Mouse (Mus musculus): Measurements from ENCODE around the gene S100a10.

S100a10 gene

DNA sequence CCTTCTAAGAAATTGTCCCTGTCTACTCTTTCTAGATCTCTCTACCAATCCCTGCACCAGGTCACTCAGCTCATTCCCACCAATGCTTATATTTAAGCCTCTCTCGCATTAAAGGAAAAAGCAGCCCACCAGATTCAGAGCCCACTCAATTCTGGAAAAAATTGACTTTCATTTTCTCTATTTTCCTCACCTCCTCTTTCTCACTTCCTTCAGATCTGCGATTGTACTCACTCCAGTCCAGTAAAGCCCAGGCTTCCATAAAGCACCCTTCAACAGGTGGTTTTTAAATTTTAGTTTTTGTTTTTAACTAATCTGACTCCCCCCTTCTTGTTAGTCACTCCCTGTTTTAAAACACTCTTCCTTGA is 25.1 kb downstream of the S100a10 start:
- no peak for DNase-seq (ENCODE audit: low spot score in 2 of 2)

DNA sequence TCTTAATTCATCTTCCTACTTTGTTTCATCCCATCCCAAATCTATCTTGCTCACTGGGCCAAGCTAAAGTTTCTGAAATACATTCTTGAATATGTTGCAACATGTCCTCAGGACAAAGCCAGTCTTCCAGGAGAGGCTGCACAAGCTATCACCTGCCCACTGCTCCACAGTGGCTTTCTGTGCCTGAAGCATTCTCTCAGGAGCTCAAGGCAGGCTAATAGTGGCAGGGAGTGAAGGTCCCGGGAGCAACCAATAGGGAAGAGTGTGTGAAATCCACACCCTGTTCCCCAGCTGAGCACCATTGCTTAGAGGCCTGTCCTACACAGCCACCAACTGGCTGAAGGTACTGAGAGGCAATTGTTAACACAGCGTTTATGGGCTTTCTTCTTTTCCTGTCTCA is 26.1 kb downstream of the S100a10 start:
- DNase-seq (ENCODE audit: low spot score in 2 of 2): no peak

DNA sequence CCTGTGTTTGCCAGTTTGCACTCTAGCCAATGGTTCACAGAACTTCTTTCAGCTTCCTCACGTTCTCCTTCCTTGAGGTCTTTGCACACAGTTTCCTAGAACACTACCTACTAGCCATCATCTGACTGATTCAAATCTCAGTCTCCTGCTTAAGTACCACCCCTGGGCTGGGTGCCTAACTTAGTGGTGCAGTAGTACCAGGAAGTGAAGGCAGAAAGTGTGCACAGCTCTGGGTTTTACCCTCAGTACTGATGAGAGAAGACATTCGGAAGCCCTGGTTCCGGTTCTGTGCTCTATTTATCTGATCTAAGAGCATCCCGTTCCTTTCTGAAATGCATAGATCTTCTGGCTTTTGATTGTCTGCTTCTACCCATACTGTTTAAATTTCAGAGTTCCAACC is 26.8 kb downstream of the S100a10 start:
- no peak for DNase-seq (ENCODE audit: low spot score in 2 of 2)

DNA sequence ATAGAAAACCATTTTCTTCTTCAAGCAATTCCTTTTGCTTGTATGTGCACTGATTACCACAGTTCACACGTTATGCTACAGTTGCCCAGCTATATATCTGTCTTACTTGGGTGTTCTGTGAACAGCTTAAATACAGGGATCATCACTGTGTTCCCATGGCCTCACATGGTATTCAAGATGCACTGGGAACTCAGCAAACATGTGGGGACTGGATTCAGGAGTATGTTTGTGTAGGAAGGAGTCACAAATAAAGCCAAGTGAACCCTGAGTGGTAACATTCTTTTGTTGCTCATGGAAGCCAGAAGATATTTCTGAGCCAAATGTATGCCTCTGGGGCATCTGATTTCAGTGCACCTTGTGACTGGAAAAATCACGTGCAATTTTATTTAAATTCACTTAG is 28.2 kb downstream of the S100a10 start:
- DNase-seq (ENCODE audit: low spot score in 2 of 2): no peak

DNA sequence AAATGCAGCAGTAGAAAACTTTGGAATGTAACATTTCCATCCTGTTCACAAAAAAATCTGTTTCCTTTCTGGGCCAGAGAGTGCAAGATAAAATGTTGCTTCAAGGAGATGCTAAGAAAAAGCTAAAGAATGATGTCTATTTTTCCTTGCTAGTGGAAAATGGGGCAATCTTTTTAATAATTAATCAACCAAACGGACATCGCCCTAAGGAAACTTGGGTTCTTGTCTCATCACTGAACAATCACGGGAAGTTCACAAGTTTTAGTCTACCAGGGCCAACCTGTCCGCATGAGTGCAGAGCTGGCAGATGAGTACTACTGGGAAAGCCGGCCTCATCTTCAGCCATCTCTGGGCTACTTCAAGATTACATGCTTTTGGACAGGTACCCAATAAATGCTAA is 34.7 kb downstream of the S100a10 start:
- no peak for DNase-seq (ENCODE audit: low spot score in 2 of 2)

DNA sequence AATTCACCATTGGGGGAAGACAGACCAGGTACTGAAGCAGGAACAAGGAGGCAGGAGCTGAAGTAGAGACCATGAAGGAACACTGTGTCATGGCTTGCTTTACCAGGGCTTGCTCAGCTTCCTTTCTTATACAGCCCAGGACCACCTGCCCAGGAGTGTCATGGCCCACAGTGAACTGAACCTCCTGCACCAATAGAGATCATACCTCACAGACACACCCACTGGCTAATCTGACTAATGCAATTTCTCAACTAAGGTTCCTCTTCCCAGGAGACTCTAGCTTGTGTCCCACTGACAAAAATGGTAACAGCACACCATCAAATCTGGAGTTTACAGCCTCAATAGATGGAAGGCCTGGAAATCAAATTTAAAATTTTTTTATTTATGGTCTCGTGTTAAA is 35.4 kb downstream of the S100a10 start:
- DNase-seq (ENCODE audit: low spot score in 2 of 2): no peak

DNA sequence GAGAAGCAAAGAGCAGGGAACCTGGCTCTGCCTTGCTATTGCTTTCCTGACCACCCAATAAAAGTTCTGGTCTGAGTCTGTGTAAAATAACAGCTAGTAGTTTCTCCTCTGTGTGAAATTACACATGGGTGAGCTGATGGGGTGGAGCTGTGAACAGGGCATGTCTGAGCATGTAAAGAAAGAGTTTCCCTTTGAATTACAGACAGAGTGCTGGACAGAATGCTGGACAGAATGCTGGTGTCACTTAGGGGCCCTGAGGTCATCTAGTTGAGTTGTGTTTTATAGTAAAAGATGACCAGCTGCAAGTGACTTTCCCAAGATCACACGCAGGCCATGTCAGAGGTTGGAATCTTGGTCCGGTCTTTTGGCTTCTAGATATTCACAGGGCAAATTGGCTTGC is 37.2 kb downstream of the S100a10 start:
- DNase-seq (ENCODE audit: low spot score in 2 of 2): peak; percentile 14 to 55

DNA sequence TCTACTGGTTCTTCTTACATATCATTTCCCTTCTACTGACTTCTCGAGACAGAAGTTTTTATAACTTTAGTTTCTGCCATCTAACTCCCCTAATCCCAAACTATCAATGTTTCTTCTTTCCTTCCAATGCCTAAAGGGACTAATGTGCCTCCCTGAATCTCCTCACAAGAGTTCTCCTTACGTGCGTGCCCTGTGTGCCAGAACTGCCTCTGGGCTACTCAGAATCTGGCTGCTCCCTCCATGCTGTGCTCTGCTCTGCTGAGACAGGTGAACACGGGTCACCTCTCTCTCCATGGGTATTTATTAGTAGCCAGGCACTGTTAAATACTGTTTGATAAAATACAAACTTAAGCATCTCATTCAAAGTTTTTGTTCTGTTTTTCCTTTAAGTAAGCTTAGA is 38.1 kb downstream of the S100a10 start:
- DNase-seq (ENCODE audit: low spot score in 2 of 2): no peak

DNA sequence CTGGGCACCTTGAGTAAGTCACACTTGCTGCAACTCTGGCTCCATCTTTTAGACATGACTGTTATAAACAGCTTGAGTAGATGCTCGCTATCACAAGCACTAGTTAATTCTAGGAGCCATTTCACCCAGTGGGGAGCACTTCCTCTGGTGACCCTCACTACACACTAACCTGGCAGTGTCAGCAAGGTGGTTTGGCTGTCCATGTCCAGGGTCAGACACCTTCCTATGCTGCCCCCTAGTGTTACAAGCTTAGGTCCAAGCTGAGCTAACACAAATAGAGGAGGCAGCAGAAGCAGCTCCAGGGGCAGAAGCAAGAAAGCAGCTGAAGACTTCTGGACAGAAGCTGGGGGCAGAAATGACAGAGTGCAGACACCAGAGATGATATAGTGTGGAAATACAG is 38.6 kb downstream of the S100a10 start:
- peak; percentile 49 to 68 for DNase-seq (ENCODE audit: low spot score in 2 of 2)

DNA sequence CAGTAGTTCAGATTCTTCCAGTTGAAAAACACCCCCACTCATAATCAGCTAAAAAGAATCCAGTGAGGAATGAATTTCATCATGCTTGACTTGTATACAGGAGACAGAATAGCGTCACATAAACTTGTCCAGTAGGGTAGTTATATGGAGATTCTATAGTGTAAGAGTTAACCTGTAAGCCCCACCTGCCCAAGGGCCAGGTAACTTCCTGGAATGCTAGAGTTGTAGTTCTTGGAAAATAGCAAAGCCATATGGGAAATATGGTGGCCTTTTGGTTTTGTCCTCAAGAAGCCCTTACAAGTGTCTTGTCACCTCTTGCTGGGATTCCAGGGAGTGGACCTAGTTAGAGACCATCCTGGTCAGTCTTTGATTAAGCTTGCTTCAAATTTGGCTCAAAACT is 41.8 kb downstream of the S100a10 start:
- no peak for DNase-seq (ENCODE audit: low spot score in 2 of 2)

DNA sequence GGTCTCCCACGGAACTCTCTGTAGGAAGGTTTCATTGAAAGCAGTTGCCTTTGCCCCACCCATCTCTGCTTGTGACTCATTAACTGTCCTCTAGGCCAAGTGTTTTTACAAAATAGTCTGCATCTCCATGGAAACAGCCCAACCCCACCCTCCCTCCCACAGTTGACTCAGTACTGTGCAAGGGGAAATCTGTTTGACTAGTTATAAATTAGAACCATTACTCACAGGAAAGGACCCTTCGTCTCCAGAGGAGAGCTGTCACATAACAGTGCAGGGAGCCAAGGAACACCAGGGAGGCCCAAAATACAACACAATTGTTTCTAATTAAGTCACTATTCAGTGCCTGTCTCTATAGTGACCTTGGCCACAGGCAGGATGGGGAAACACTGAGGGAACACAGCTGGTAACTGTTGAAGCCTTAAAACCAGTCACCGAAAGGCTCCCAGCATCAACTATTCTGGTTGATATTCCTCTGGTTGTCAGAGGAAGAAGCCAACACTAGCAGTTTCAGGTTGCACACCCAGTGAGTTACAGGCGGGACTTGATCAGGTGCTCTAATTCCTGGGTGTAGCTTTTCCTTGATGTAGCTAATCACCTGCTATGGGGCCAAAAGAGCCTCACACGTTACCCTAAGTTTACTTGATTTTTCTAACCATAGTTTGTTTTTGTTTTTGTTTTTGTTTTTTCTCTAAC is 42.5 kb downstream of the S100a10 start:
- peak; percentile 52 to 75 for DNase-seq (ENCODE audit: low spot score in 2 of 2)

DNA sequence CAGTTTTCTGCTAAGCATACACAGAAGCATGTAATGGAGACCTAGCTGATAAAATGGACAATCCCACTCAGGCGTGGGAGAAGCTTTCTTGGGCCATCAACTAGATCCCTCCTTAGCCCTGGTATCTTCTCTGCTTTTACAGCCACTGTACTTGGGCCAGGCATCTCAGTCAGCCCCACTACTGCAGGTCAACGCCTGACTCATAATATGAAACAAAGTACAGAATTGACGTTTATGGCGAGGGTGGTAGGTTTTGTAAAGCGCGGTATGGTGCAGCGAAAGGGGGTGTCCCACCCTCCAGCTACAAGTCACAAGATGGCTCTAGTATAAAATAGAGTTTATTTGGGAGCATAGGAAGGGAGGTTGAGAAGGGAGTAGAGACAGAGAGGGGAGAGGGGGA is 43.1 kb downstream of the S100a10 start:
- DNase-seq (ENCODE audit: low spot score in 2 of 2): no peak

DNA sequence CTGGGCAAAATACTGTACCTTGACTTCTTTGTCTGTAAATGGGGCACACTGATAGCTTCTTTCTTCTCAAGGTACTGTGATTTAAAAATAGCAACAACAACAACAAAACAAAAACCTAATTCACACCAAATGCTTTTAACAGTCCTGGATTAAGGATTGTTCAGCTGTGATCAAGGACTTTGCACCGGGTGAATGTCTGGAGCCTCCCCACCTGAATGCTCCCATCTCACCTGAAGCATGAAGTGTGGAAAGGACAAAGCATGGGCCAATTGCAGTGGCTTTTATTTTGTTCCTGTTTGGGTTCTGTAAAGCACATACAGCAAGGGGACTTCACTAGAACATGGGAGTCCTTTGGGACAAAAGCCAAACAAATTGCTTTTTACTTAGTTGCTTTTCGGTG is 45.3 kb downstream of the S100a10 start:
- DNase-seq (ENCODE audit: low spot score in 2 of 2): no peak

DNA sequence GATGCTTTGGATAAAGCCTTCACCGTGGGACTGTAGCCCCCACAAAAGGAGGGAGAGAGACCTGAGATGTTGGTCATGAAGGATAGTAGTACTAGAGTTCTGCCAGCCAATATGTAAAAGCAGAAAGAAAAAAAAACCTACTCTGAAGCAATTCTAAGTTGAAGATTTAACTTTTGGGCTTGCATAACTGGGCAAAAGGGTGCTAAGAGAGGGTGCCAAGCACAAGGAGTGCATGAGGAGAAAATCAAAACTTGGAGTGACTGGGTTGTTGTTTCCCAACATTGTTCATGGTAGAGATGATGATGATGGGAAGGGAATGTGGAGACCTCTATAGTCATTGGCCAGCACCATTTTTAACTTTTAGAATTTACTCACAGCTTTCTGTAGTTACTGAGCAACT is 47.0 kb downstream of the S100a10 start:
- DNase-seq (ENCODE audit: low spot score in 2 of 2): no peak

DNA sequence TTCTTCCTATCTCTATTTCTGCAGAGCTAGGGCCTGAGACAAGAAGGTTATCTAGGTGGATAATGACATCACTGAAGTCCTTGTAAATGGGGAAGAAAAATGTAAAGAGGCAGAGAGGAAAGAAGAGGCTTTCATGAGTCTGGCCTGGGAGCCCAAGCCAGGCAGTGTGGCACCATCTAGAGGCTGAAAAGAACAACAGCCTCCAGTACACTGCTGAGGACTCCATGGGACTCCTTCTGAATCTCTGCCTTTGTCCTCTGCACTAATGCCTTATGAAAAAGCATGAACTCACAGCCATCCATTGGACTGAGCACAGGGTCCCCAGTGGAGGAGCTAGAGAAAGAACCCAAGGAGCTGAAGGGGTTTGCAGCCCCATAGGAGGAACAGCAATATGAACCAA is 54.1 kb downstream of the S100a10 start:
- peak in 1 of 2 experiments; percentile 34 for DNase-seq (ENCODE audit: low spot score in 2 of 2)
